In the genomic region with DNA sequence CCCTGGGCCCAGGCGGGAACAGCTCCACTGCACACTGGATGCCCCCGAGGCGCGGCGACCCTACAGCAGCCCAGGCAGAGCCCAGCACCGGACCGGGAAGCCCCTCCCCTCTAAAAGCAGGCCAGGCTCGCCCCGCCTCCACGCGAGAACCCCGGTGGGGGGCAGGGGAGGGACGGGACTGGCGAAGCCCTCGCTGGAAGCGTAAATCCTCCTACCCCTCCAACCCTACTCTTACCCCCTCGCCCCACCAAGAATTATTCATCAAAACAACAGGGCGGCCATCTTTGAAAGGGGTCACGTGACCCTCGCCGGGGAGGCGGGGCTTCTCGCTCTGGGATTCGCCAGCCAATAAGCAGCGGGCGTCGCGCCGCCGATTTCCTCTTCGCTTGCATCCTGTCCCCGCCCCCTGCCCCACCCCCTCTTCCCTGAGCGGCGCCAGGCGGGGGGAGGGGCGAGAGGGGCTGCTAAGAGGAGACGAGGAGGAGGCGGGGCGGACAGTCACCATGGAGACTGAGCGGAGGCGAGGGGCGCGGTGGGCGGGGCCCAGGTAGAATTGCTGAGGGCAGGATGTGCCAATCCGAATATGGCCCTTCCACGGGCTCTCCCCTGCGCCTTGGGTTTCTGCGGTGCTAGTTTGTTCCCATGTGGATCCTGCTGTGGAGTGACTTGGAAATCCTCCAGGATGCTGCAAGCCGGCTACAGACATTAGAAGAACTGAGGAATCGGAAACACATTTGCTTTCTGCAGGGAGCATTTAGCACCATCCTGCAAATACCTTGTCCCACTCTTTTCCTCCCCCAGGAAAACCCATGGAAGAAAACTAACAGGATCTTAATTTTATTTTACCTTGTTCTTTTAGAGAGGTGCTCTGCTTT, we compare ENCODE assay signal across 8 mouse cellular contexts. TPM values are rescaled to one million over a fixed set of nuclear protein-coding genes. Genes with fewer than 3 reads are reported as not detected.
DNase-seq lines count a peak whose midpoint lies in the region; ATAC-seq and TF ChIP-seq lines count a peak whose summit lies in the region.

Ube4b (minus strand) TSS at position 425 of the 875 bp plus-strand sequence.

- H3K27ac ChIP-seq in ES-Bruce4 (ENCODE audit: insufficient read depth, low read length) = peak within 1 kb of the TSS; percentile 93
- peak within 1 kb of the TSS; percentile 99 for H3K27ac ChIP-seq in forebrain, embryonic 14.5 days (ENCODE audit: low read depth, low read length)
- H3K27ac ChIP-seq in neural tube, embryonic 15.5 days (replicated peaks) = peak within 1 kb of the TSS; percentile 99

- H3K9me3 ChIP-seq in ES-Bruce4 (replicated peaks; ENCODE audit: control insufficient read depth, insufficient read depth, low read length, poor library complexity, severe bottlenecking) = peaks cover 5% of the 10 kb centered on the region
- no peaks in the 10 kb centered on the region for H3K9me3 ChIP-seq in forebrain, embryonic 14.5 days (replicated peaks; ENCODE audit: control insufficient read depth, low read length)
- H3K9me3 ChIP-seq in neural tube, embryonic 15.5 days (replicated peaks) = no peaks in the 10 kb centered on the region

- peak; percentile 100 for DNase-seq in forebrain, embryonic 14.5 days (ENCODE audit: low spot score)
- peak; percentile 97 to 98 for DNase-seq in heart, postnatal 14 days
- peak; percentile 99 for DNase-seq in layer of hippocampus, adult 11-12 months (ENCODE audit: low spot score)
- DNase-seq in lung, adult 18-20 months = peak; percentile 93 to 96
- peak; percentile 98 for DNase-seq in testis, postnatal 14 days (ENCODE audit: low spot score)

- under 1% methylated on average over 41 of the region's 50 CpGs for WGBS in forebrain, embryonic 14.5 days
- WGBS in neural tube, embryonic 15.5 days = under 1% methylated on average over 48 of the region's 50 CpGs

- peak within 1 kb of the TSS; percentile 91 for H3K4me3 ChIP-seq in ES-Bruce4 (ENCODE audit: low read depth, low read length)
- peak within 1 kb of the TSS; percentile 84 for H3K4me3 ChIP-seq in forebrain, embryonic 14.5 days (ENCODE audit: low read depth, low read length)
- H3K4me3 ChIP-seq in neural tube, embryonic 15.5 days (replicated peaks) = peak within 1 kb of the TSS; percentile 95

- no peaks in the 10 kb centered on the region for H3K4me1 ChIP-seq in ES-Bruce4 (ENCODE audit: control insufficient read depth, insufficient read depth, low read length)
- peaks cover 7% of the 10 kb centered on the region; the same call in 1 of the 2 replicates for H3K4me1 ChIP-seq in forebrain, embryonic 14.5 days (ENCODE audit: control insufficient read depth, insufficient read depth, low read length)
- peaks cover 29% of the 10 kb centered on the region for H3K4me1 ChIP-seq in neural tube, embryonic 15.5 days

- H3K9ac ChIP-seq in ES-Bruce4 (ENCODE audit: low read depth, poor library complexity, severe bottlenecking) = peak within 1 kb of the TSS; percentile 98
- H3K9ac ChIP-seq in forebrain, embryonic 14.5 days (ENCODE audit: low read length) = peak within 1 kb of the TSS; percentile 86
- peak within 1 kb of the TSS; percentile 90 for H3K9ac ChIP-seq in neural tube, embryonic 15.5 days (replicated peaks)

- TF ChIP-seq POLR2A in ES-Bruce4 (IDR thresholded peaks at IDR 0.05; ENCODE audit: insufficient read depth, low read length) = no peak

- no peaks in the 10 kb centered on the region for H3K27me3 ChIP-seq in ES-Bruce4 (ENCODE audit: control insufficient read depth, insufficient read depth, low read length, poor library complexity, severe bottlenecking)
- H3K27me3 ChIP-seq in forebrain, embryonic 14.5 days (replicated peaks; ENCODE audit: control insufficient read depth, insufficient read depth, low read length) = no peaks in the 10 kb centered on the region
- no peaks in the 10 kb centered on the region for H3K27me3 ChIP-seq in neural tube, embryonic 15.5 days (replicated peaks)

- peaks cover 4% of the 10 kb centered on the region; the same call in 1 of the 2 replicates for H3K36me3 ChIP-seq in ES-Bruce4 (ENCODE audit: control insufficient read depth, insufficient read depth, low read length, poor library complexity, severe bottlenecking)
- H3K36me3 ChIP-seq in forebrain, embryonic 14.5 days (ENCODE audit: control insufficient read depth, insufficient read depth, low read length) = no peaks in the 10 kb centered on the region
- no peaks in the 10 kb centered on the region for H3K36me3 ChIP-seq in neural tube, embryonic 15.5 days

- H3K4me2 ChIP-seq in forebrain, embryonic 14.5 days (ENCODE audit: low read length) = peak within 1 kb of the TSS; percentile 68
- peak within 1 kb of the TSS; percentile 65 for H3K4me2 ChIP-seq in neural tube, embryonic 15.5 days

- TF ChIP-seq EP300 in ES-Bruce4 (IDR thresholded peaks at IDR 0.05; ENCODE audit: insufficient read depth, low read depth, low read length) = no peak

- intact Hi-C loops in heart, postnatal 14 days (cut with DNase I) = loop anchor here (2.0 kb wide), 1 partner anchor 18 kb away; no protein-coding TSS in a partner anchor

- peak; percentile 59 for ATAC-seq in cerebellum, adult (ENCODE audit: insufficient number of reproducible peaks, low FRiP score, low TSS enrichment)
- ATAC-seq in forebrain, embryonic 14.5 days = peak; percentile 94
- peak; percentile 92 for ATAC-seq in neural tube, embryonic 15.5 days (ENCODE audit: low FRiP score)

- no peak for TF ChIP-seq CTCF in ES-Bruce4 (IDR thresholded peaks at IDR 0.05; ENCODE audit: low read depth, low read length)

RNA-seq across cellular contexts. Expression of gene Ube4b, which starts in this region (rescaled TPM):
- 193 and 218 TPM in 2 replicates for polyA plus RNA-seq in ES-Bruce4 (2011; ENCODE audit: insufficient read depth, insufficient read length, low read depth, missing spikeins)
- 34.3 and 44.7 TPM in 2 replicates for polyA plus RNA-seq in forebrain, embryonic 14.5 days (2014; fragmentation: Nextera tagmentation; extraction: Ambion mirVana)
- total RNA-seq in heart, postnatal 14 days (2021) = 10 to 100 TPM; 46.3 to 58.6 TPM
- 50.4 and 54.5 TPM in 2 replicates for polyA plus RNA-seq in neural tube, embryonic 15.5 days (2015; fragmentation: Nextera tagmentation; extraction: Ambion mirVana)

Comparison
In these comparisons a context has a peak if more than half of its experiments do, and no peak if none do; other contexts are left out.
1. Peak in every context shown above with its lines: DNase-seq, ATAC-seq, H3K4me3 ChIP-seq and H3K27ac ChIP-seq.